Mouse (Mus musculus): Measurements from ENCODE around the gene D8Ertd738e. TPM values are rescaled to one million over a fixed set of nuclear protein-coding genes. Genes with fewer than 3 reads are reported as not detected.

Gene D8Ertd738e
- polyA plus RNA-seq, 1 experiment from 2014 or later = 388 TPM

DNA sequence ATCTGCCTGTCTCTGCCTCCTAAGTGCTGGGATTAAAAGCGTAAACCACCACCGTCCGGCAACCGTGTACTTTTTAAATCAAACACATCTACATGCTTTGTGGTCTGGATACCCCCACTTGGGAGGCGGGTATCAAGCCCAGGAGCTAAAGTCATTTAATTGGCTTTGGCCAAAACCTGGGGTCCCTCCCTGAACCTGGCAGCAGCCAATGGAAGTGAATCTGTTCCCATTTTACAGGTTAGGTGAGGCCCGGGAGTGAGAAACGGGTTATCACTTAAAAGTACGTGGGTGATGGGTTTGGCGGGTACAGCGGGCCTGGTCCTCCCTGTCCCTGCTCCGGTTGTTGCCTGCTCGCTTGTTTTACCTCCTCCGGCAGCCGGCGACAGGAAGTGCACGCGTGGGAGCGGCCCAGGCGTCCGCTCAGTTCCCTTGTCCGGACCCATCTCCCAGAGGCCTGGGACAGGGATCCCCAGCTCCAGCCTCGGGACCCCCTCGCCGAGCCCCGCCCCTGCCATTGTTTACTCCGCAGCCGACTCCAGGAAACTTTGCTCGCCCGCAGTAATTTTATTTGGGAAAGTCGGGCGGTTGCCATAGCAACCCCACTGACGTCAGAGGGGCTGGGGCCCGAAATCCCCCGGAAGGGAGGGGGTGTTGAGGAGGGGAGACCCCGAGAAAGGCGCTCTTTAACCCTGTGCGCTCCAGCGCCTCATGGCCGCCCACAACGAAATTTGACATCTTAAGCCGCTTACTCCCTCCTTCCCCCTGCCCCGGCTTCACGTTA is 52.2 kb downstream of the D8Ertd738e start:
- H3K27ac ChIP-seq = peak overlapping the region; percentile 94
- WGBS = 5% methylated on average over 43 of the region's 43 CpGs
- H3K4me1 ChIP-seq (replicated peaks; ENCODE audit: insufficient read depth, low read length) = peaks cover 46% of the 10 kb centered on the region
- H3K27me3 ChIP-seq (ENCODE audit: insufficient read depth, low read length) = no peaks in the 10 kb centered on the region
- H3K9me3 ChIP-seq (replicated peaks; ENCODE audit: low read length) = no peaks in the 10 kb centered on the region
- peak; percentile 98 for DNase-seq (ENCODE audit: low spot score)
- H3K4me2 ChIP-seq (ENCODE audit: low read length) = peak overlapping the region; percentile 61
- no peaks in the 10 kb centered on the region for H3K36me3 ChIP-seq (ENCODE audit: insufficient read depth, low read length)
- H3K4me3 ChIP-seq (replicated peaks; ENCODE audit: low read depth, low read length) = peak overlapping the region; percentile 45
- TF ChIP-seq CTCF (IDR thresholded peaks at IDR 0.05; ENCODE audit: low read depth) = no peak
- ATAC-seq (replicated peaks; ENCODE audit: low FRiP score, low read depth) = peak; percentile 14
- peak overlapping the region; percentile 55 for H3K9ac ChIP-seq (ENCODE audit: low read depth, low read length)

MicroRNAs encoded within 50 kb of the gene (microRNA counts, 519-probe panel; counts per million panel counts)
- 6,477 counts per million, percentile 92 among the panel's probes with 10 or more counts for microRNA mmu-miR-23a
- 6,966 counts per million, percentile 94 among the panel's probes with 10 or more counts for microRNA mmu-miR-27a

Small RNAs within 50 kb of the gene (microRNA-seq; reads per million reads assigned to microRNA genes)
- gene Mir23a (13,119 reads per million, percentile 95 among the genes with 10 or more reads in this experiment), gene Mir24-2 (not detected), gene Mir27a (342 reads per million, percentile 66 among the genes with 10 or more reads in this experiment), gene Mir3074-2 (not detected)

Other genes starting within 250 kb of the D8Ertd738e start
- gene 1700067K01Rik, start 248.2 kb downstream of the D8Ertd738e start, polyA plus RNA-seq (2015; fragmentation: Nextera tagmentation; extraction: Ambion mirVana) = 1.1 and 1.7 TPM in 2 replicates
- 15.8 and 21.0 TPM in 2 replicates for gene 2210011C24Rik, start 237.5 kb downstream of the D8Ertd738e start, polyA plus RNA-seq (2015; fragmentation: Nextera tagmentation; extraction: Ambion mirVana)
- 12.7 and 15.7 TPM in 2 replicates for gene Palm3, start 228.2 kb downstream of the D8Ertd738e start, polyA plus RNA-seq (2015; fragmentation: Nextera tagmentation; extraction: Ambion mirVana)
- gene Il27ra, start 207.1 kb downstream of the D8Ertd738e start, polyA plus RNA-seq (2015; fragmentation: Nextera tagmentation; extraction: Ambion mirVana) = 1.2 and 1.3 TPM in 2 replicates
- gene Rln3, start 204.7 kb downstream of the D8Ertd738e start, polyA plus RNA-seq (2015; fragmentation: Nextera tagmentation; extraction: Ambion mirVana) = not detected in 2 replicates
- 1.8 TPM in 2 replicates for gene Gm10643, start 184.6 kb downstream of the D8Ertd738e start, polyA plus RNA-seq (2015; fragmentation: Nextera tagmentation; extraction: Ambion mirVana)
- 6.7 and 7.4 TPM in 2 replicates for gene Rfx1, start 182.9 kb downstream of the D8Ertd738e start, polyA plus RNA-seq (2015; fragmentation: Nextera tagmentation; extraction: Ambion mirVana)
- 7.5 TPM in 2 replicates for gene Dcaf15, start 145.0 kb downstream of the D8Ertd738e start, polyA plus RNA-seq (2015; fragmentation: Nextera tagmentation; extraction: Ambion mirVana)
- gene Podnl1, start 123.7 kb downstream of the D8Ertd738e start, polyA plus RNA-seq (2015; fragmentation: Nextera tagmentation; extraction: Ambion mirVana) = 0.05 and 0.14 TPM in 2 replicates
- gene Cc2d1a, start 101.8 kb downstream of the D8Ertd738e start, polyA plus RNA-seq (2015; fragmentation: Nextera tagmentation; extraction: Ambion mirVana) = 17.2 and 19.1 TPM in 2 replicates
- 1.3 and 1.6 TPM in 2 replicates for gene 4930432K21Rik, start 101.7 kb downstream of the D8Ertd738e start, polyA plus RNA-seq (2015; fragmentation: Nextera tagmentation; extraction: Ambion mirVana)
- gene Nanos3, start 64.5 kb downstream of the D8Ertd738e start, polyA plus RNA-seq (2015; fragmentation: Nextera tagmentation; extraction: Ambion mirVana) = 8.6 and 9.6 TPM in 2 replicates
- gene Zswim4, start 12.7 kb downstream of the D8Ertd738e start, polyA plus RNA-seq (2015; fragmentation: Nextera tagmentation; extraction: Ambion mirVana) = 10.5 and 11.0 TPM in 2 replicates
- 80.4 and 81.6 TPM in 2 replicates for gene Mri1, start 7.6 kb upstream of the D8Ertd738e start, polyA plus RNA-seq (2015; fragmentation: Nextera tagmentation; extraction: Ambion mirVana)
- gene Ccdc130, start 20.7 kb upstream of the D8Ertd738e start, polyA plus RNA-seq (2015; fragmentation: Nextera tagmentation; extraction: Ambion mirVana) = 17.4 and 20.2 TPM in 2 replicates
- 4.3 and 6.6 TPM in 2 replicates for gene Cacna1a, start 138.7 kb upstream of the D8Ertd738e start, polyA plus RNA-seq (2015; fragmentation: Nextera tagmentation; extraction: Ambion mirVana)